Mouse (Mus musculus): ENCODE measurements around the gene Cyp2f2. TPM values are rescaled to one million over a fixed set of nuclear protein-coding genes. Genes with fewer than 3 reads are reported as not detected.

Gene Cyp2f2
- polyA plus RNA-seq, 1 experiment: not detected

GRCm38 (mm10) chr7:27163450-27163805 lies 43.7 kb downstream of the Cyp2f2 start:
- H3K4me1 ChIP-seq: peaks cover 84% of the 10 kb centered on the region
- H3K9me3 ChIP-seq: no peaks in the 10 kb centered on the region
- no peak for TF ChIP-seq FLI1 (IDR thresholded peaks at IDR 0.05; ENCODE audit: low read length)
- TF ChIP-seq GATA1 (IDR thresholded peaks at IDR 0.05; ENCODE audit: borderline replicate concordance, low read length): no peak
- H3K27me3 ChIP-seq (replicated peaks): no peaks in the 10 kb centered on the region
- H3K4me3 ChIP-seq (replicated peaks): peak overlapping the region; percentile 71
- peaks cover 76% of the 10 kb centered on the region for H3K36me3 ChIP-seq (replicated peaks; ENCODE audit: low read length)

- H3K36me3 ChIP-seq (replicated peaks; ENCODE audit: low read length): peaks cover 75% of the 10 kb centered on the region
- peaks cover 83% of the 10 kb centered on the region for H3K4me1 ChIP-seq
- TF ChIP-seq FLI1 (IDR thresholded peaks at IDR 0.05; ENCODE audit: low read length) (no peak), GATA1 (IDR thresholded peaks at IDR 0.05; ENCODE audit: borderline replicate concordance, low read length) (no peak)
- no peaks in the 10 kb centered on the region for H3K27me3 ChIP-seq (replicated peaks)
- H3K4me3 ChIP-seq (replicated peaks): peak overlapping the region; percentile 97
- no peaks in the 10 kb centered on the region for H3K9me3 ChIP-seq
These were observed 44.6 kb downstream of the Cyp2f2 start for GRCm38 (mm10) chr7:27164112-27164947.

- Histone ChIP-seq H3K27me3 (replicated peaks) (no peaks in the 10 kb centered on the region), H3K36me3 (replicated peaks; ENCODE audit: low read length) (peaks cover 75% of the 10 kb centered on the region), H3K4me3 (replicated peaks) (peak overlapping the region; percentile 97), H3K4me1 (peaks cover 75% of the 10 kb centered on the region), H3K9me3 (no peaks in the 10 kb centered on the region)
- no peak for TF ChIP-seq FLI1 (IDR thresholded peaks at IDR 0.05; ENCODE audit: low read length)
- TF ChIP-seq GATA1 (IDR thresholded peaks at IDR 0.05; ENCODE audit: borderline replicate concordance, low read length): no peak
These were observed 45.4 kb downstream of the Cyp2f2 start for GRCm38 (mm10) chr7:27165007-27165655.

GRCm38 (mm10) chr7:27165696-27166095 lies 46.0 kb downstream of the Cyp2f2 start:
- H3K27me3 ChIP-seq (replicated peaks): no peaks in the 10 kb centered on the region
- peaks cover 75% of the 10 kb centered on the region for H3K36me3 ChIP-seq (replicated peaks; ENCODE audit: low read length)
- H3K4me3 ChIP-seq (replicated peaks): peak overlapping the region; percentile 97
- H3K9me3 ChIP-seq: no peaks in the 10 kb centered on the region
- no peak for TF ChIP-seq GATA1 (IDR thresholded peaks at IDR 0.05; ENCODE audit: borderline replicate concordance, low read length)
- TF ChIP-seq FLI1 (IDR thresholded peaks at IDR 0.05; ENCODE audit: low read length): no peak
- H3K4me1 ChIP-seq: peaks cover 72% of the 10 kb centered on the region

GRCm38 (mm10) chr7:27166229-27166613 lies 46.5 kb downstream of the Cyp2f2 start:
- H3K27me3 ChIP-seq (replicated peaks): no peaks in the 10 kb centered on the region
- H3K4me3 ChIP-seq (replicated peaks): peak overlapping the region; percentile 97
- TF ChIP-seq FLI1 (IDR thresholded peaks at IDR 0.05; ENCODE audit: low read length): no peak
- no peak for TF ChIP-seq GATA1 (IDR thresholded peaks at IDR 0.05; ENCODE audit: borderline replicate concordance, low read length)
- H3K4me1 ChIP-seq: peaks cover 70% of the 10 kb centered on the region
- peaks cover 75% of the 10 kb centered on the region for H3K36me3 ChIP-seq (replicated peaks; ENCODE audit: low read length)
- H3K9me3 ChIP-seq: no peaks in the 10 kb centered on the region

- Histone ChIP-seq H3K27me3 (replicated peaks) (no peaks in the 10 kb centered on the region), H3K9me3 (no peaks in the 10 kb centered on the region), H3K4me1 (peaks cover 68% of the 10 kb centered on the region), H3K4me3 (replicated peaks) (peak within 1 kb of the TSS; percentile 97), H3K36me3 (replicated peaks; ENCODE audit: low read length) (peaks cover 75% of the 10 kb centered on the region)
- no peak for TF ChIP-seq GATA1 (IDR thresholded peaks at IDR 0.05; ENCODE audit: borderline replicate concordance, low read length)
- no peak for TF ChIP-seq FLI1 (IDR thresholded peaks at IDR 0.05; ENCODE audit: low read length)
These were observed 47.1 kb downstream of the Cyp2f2 start, which contains the start of gene Egln2 for GRCm38 (mm10) chr7:27166614-27167474. TSS of gene Egln2 (minus strand) at chr7:27166802.

GRCm38 (mm10) chr7:27167475-27168094 lies 47.9 kb downstream of the Cyp2f2 start:
- peaks cover 75% of the 10 kb centered on the region for H3K36me3 ChIP-seq (replicated peaks; ENCODE audit: low read length)
- peaks cover 65% of the 10 kb centered on the region for H3K4me1 ChIP-seq
- H3K27me3 ChIP-seq (replicated peaks): no peaks in the 10 kb centered on the region
- no peaks in the 10 kb centered on the region for H3K9me3 ChIP-seq
- H3K4me3 ChIP-seq (replicated peaks): peak overlapping the region; percentile 97
- no peak for TF ChIP-seq FLI1 (IDR thresholded peaks at IDR 0.05; ENCODE audit: low read length)
- no peak for TF ChIP-seq GATA1 (IDR thresholded peaks at IDR 0.05; ENCODE audit: borderline replicate concordance, low read length)

- Histone ChIP-seq H3K36me3 (replicated peaks; ENCODE audit: low read length) (peaks cover 75% of the 10 kb centered on the region), H3K4me3 (replicated peaks) (no peak overlapping the region), H3K27me3 (replicated peaks) (no peaks in the 10 kb centered on the region), H3K9me3 (no peaks in the 10 kb centered on the region), H3K4me1 (peaks cover 63% of the 10 kb centered on the region)
- TF ChIP-seq FLI1 (IDR thresholded peaks at IDR 0.05; ENCODE audit: low read length): no peak
- no peak for TF ChIP-seq GATA1 (IDR thresholded peaks at IDR 0.05; ENCODE audit: borderline replicate concordance, low read length)
These were observed 48.7 kb downstream of the Cyp2f2 start for GRCm38 (mm10) chr7:27168371-27168770.

- Histone ChIP-seq H3K27me3 (replicated peaks) (no peaks in the 10 kb centered on the region), H3K4me3 (replicated peaks) (no peak overlapping the region), H3K4me1 (peaks cover 62% of the 10 kb centered on the region), H3K9me3 (no peaks in the 10 kb centered on the region), H3K36me3 (replicated peaks; ENCODE audit: low read length) (peaks cover 79% of the 10 kb centered on the region)
- TF ChIP-seq GATA1 (IDR thresholded peaks at IDR 0.05; ENCODE audit: borderline replicate concordance, low read length) (no peak), FLI1 (IDR thresholded peaks at IDR 0.05; ENCODE audit: low read length) (no peak)
These were observed 51.3 kb downstream of the Cyp2f2 start for GRCm38 (mm10) chr7:27170981-27171380.

Data from megakaryocyte, embryonic 14.5 days (primary cell).